Comparison of ENCODE assay signal across 9 mouse cellular contexts in genomic region chr7:62419105-62419492, GRCm38 (mm10). TPM values are rescaled to one million over a fixed set of nuclear protein-coding genes. Genes with fewer than 3 reads are reported as not detected.
DNase-seq lines count a peak whose midpoint lies in the region; ATAC-seq and TF ChIP-seq lines count a peak whose summit lies in the region.
"Had no signal": no experiment of that assay in that cellular context is flagged by ENCODE, and none has a peak within 500 bp of the region (broad histone marks: within the 10 kb centered on the region; RNA-seq: fewer than 3 reads in every experiment).

No protein-coding gene starts in this region.

- H3K4me1 ChIP-seq in liver, embryonic 11.5 days (replicated peaks; ENCODE audit: control insufficient read depth, insufficient read depth, low read length) = no peaks in the 10 kb centered on the region

- no peak for DNase-seq in gastrocnemius, adult 2 months
- DNase-seq in gastrocnemius, postnatal 10 days = no peak
- DNase-seq in urinary bladder, postnatal 4 days (ENCODE audit: low spot score in 2 of 2) = peak; percentile 16 to 60
- DNase-seq in urinary bladder, adult 2 months (ENCODE audit: low spot score) = no peak
- no peak for DNase-seq in liver, embryonic 11.5 days (ENCODE audit: low spot score)
- peak; percentile 36 for DNase-seq in testis, postnatal 10 days (ENCODE audit: low spot score)
- DNase-seq in retina, embryonic 14.5 days (ENCODE audit: low spot score) = no peak
- DNase-seq in layer of hippocampus, postnatal 10 days (ENCODE audit: low spot score in 2 of 2) = no peak

- peak overlapping the region; percentile 64 for H3K4me2 ChIP-seq in liver, embryonic 11.5 days

- intact Hi-C loops in gastrocnemius, adult 2 months (cut with DNase I) = no loop called here

- ATAC-seq in liver, embryonic 11.5 days (replicated peaks; ENCODE audit: low FRiP score) = peak; percentile 29; the same call in 1 of the 2 replicates

- no peak overlapping the region for H3K9ac ChIP-seq in liver, embryonic 11.5 days (ENCODE audit: low read depth, low read length)

- no peak overlapping the region for H3K27ac ChIP-seq in gastrocnemius, adult 2 months
- no peak overlapping the region for H3K27ac ChIP-seq in liver, embryonic 11.5 days (ENCODE audit: low read depth, low read length)

- WGBS in liver, embryonic 11.5 days = 63% methylated on average over 17 of the region's 17 CpGs

- H3K9me3 ChIP-seq in liver, embryonic 11.5 days (ENCODE audit: control insufficient read depth, low read length) = no peaks in the 10 kb centered on the region

- H3K4me3 ChIP-seq in gastrocnemius, adult 2 months = peak overlapping the region; percentile 81
- H3K4me3 ChIP-seq in liver, embryonic 11.5 days (ENCODE audit: low read depth, low read length) = peak overlapping the region; percentile 64

- TF ChIP-seq CTCF in gastrocnemius, adult 2 months (IDR thresholded peaks at IDR 0.05) = no peak

- H3K36me3 ChIP-seq in liver, embryonic 11.5 days (ENCODE audit: control insufficient read depth, insufficient read depth, low read length) = no peaks in the 10 kb centered on the region

- H3K27me3 ChIP-seq in liver, embryonic 11.5 days (replicated peaks; ENCODE audit: control insufficient read depth, insufficient read depth, low read length) = no peaks in the 10 kb centered on the region
- H3K27me3 ChIP-seq: CH12.LX had no signal

RNA-seq across cellular contexts. Expression of gene Mkrn3, which starts 0.8 kb away (rescaled TPM):
- under 1 TPM; 0.15 to 0.25 TPM for total RNA-seq in gastrocnemius, adult 2 months (2021)
- 1 to 10 TPM in 1 of 2 experiments, under 1 TPM in 1; 0.80 to 1.0 TPM for total RNA-seq in gastrocnemius, postnatal 10 days (2021)
- polyA plus RNA-seq in urinary bladder, adult 2 months (2012; rRNA removed) = 2.7 and 3.3 TPM in 2 replicates
- 1.9 and 2.0 TPM in 2 replicates for polyA plus RNA-seq in liver, embryonic 11.5 days (2014; fragmentation: Nextera tagmentation; extraction: Ambion mirVana)
- total RNA-seq in layer of hippocampus, postnatal 10 days (2021) = 10 to 100 TPM; 20.3 to 21.4 TPM

RNA-seq across cellular contexts. Expression of gene Magel2, which starts 42.3 kb away (rescaled TPM):
- total RNA-seq in gastrocnemius, adult 2 months (2021) = not detected
- total RNA-seq in gastrocnemius, postnatal 10 days (2021) = 1 to 10 TPM; 1.4 to 1.8 TPM
- not detected in 2 replicates for polyA plus RNA-seq in urinary bladder, adult 2 months (2012; rRNA removed)
- polyA plus RNA-seq in liver, embryonic 11.5 days (2014; fragmentation: Nextera tagmentation; extraction: Ambion mirVana) = 0.51 and 0.61 TPM in 2 replicates
- total RNA-seq in layer of hippocampus, postnatal 10 days (2021) = 1 to 10 TPM; 5.5 to 5.8 TPM
- total RNA-seq: CH12.LX had no signal

RNA-seq across cellular contexts. Expression of gene Peg12, which starts 45.2 kb away (rescaled TPM):
- total RNA-seq in gastrocnemius, adult 2 months (2021) = under 1 TPM; 0.38 to 0.64 TPM
- 1 to 10 TPM; 4.4 to 7.1 TPM for total RNA-seq in gastrocnemius, postnatal 10 days (2021)
- polyA plus RNA-seq in urinary bladder, adult 2 months (2012; rRNA removed) = 1.2 and 1.6 TPM in 2 replicates
- polyA plus RNA-seq in liver, embryonic 11.5 days (2014; fragmentation: Nextera tagmentation; extraction: Ambion mirVana) = 13.0 TPM in 2 replicates
- 1 to 10 TPM; 1.5 to 1.6 TPM for total RNA-seq in layer of hippocampus, postnatal 10 days (2021)
- total RNA-seq: CH12.LX had no signal

Comparison
In these comparisons a context has a peak if more than half of its experiments do, and no peak if none do; other contexts are left out.
1. DNase-seq: peak in urinary bladder, postnatal 4 days (2 of 2) and testis, postnatal 10 days (single experiment); none in gastrocnemius, adult 2 months (single experiment), gastrocnemius, postnatal 10 days (single experiment), urinary bladder, adult 2 months (single experiment), liver, embryonic 11.5 days (single experiment), retina, embryonic 14.5 days (single experiment) and layer of hippocampus, postnatal 10 days (0 of 2).
2. RNA of gene Mkrn3, which starts 0.8 kb away (total RNA-seq): 20.3 to 21.4 TPM in layer of hippocampus, postnatal 10 days; 0.80 to 1.0 TPM in gastrocnemius, postnatal 10 days and 0.15 to 0.25 TPM in gastrocnemius, adult 2 months; every median in the first group is over 10 times any median in the second.